Mouse (Mus musculus) forebrain, embryonic 10.5 days (tissue): ENCODE measurements around the gene Rnf138rt1. TPM values are rescaled to one million over a fixed set of nuclear protein-coding genes. Genes with fewer than 3 reads are reported as not detected.

Experiments
- polyA plus RNA-seq: library from polyadenylated mRNA; unstranded; fragments of >200 nt; fragmentation: Nextera tagmentation; extraction: Ambion mirVana; gene quantifications from 2 replicates; pipeline ENCODE4 v1.2.1, GENCODE M21; 2016

Gene Rnf138rt1
- polyA plus RNA-seq, 1 experiment from 2014 or later: 0.43 TPM

Other genes starting within 250 kb of the Rnf138rt1 start
- gene Grpr, start 211.7 kb downstream of the Rnf138rt1 start, polyA plus RNA-seq: 0.16 TPM in 1 of 2 replicates, not detected in the other
- 19.8 and 22.8 TPM in 2 replicates for gene Ap1s2, start 147.7 kb upstream of the Rnf138rt1 start, polyA plus RNA-seq
- gene Zrsr2, start 197.3 kb upstream of the Rnf138rt1 start, polyA plus RNA-seq: 67.8 and 74.2 TPM in 2 replicates